15 mouse cellular contexts compared by ENCODE assay signal in the genomic region with DNA sequence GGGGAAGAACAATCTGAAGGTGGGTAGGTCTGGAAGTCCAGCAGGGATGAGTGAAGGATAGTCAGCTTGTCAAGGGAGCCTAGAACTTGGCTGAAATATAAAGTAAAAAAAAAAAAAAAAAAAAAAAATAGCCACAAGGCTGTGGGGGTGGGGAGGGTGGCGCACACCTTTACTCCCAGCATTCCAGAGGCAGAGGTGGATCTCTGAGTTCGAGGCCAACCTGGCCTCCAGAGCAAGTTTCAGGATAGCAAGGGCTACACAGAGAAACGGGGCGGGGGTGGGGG. TPM values are rescaled to one million over a fixed set of nuclear protein-coding genes. Genes with fewer than 3 reads are reported as not detected.
DNase-seq lines count a peak whose midpoint lies in the region; ATAC-seq and TF ChIP-seq lines count a peak whose summit lies in the region.
"Had no signal": no experiment of that assay in that cellular context is flagged by ENCODE, and none has a peak within 500 bp of the region (broad histone marks: within the 10 kb centered on the region; RNA-seq: fewer than 3 reads in every experiment).

No protein-coding gene starts in this region.

- TF ChIP-seq EP300 in stomach, postnatal 0 days (optimal IDR thresholded peaks at IDR 0.05) = no peak

- ATAC-seq in heart, embryonic 16.5 days (replicated peaks; ENCODE audit: extremely low read depth, insufficient read depth, low FRiP score) = no peak
- no peak for ATAC-seq in stomach, embryonic 14.5 days (ENCODE audit: insufficient number of reproducible peaks, insufficient read depth, low FRiP score, low read depth)
- ATAC-seq in stomach, postnatal 0 days (ENCODE audit: low FRiP score, low TSS enrichment) = no peak
- ATAC-seq in liver, embryonic 12.5 days = no peak
- ATAC-seq in midbrain, postnatal 0 days (ENCODE audit: low FRiP score) = no peak

- H3K4me3 ChIP-seq in heart, embryonic 16.5 days (ENCODE audit: low read length) = no peak overlapping the region
- no peak overlapping the region for H3K4me3 ChIP-seq in stomach, embryonic 14.5 days (ENCODE audit: low read depth, low read length)
- H3K4me3 ChIP-seq in stomach, postnatal 0 days (ENCODE audit: low read depth, low read length) = no peak overlapping the region
- peak overlapping the region; percentile 33; the same call in 1 of the 2 replicates for H3K4me3 ChIP-seq in liver, embryonic 12.5 days
- H3K4me3 ChIP-seq in midbrain, postnatal 0 days (ENCODE audit: low read depth, low read length) = no peak overlapping the region
- H3K4me3 ChIP-seq: embryonic facial prominence, embryonic 12.5 days had no signal

- H3K27me3 ChIP-seq in heart, embryonic 16.5 days (ENCODE audit: control insufficient read depth, insufficient read depth, low read length) = no peaks in the 10 kb centered on the region
- no peaks in the 10 kb centered on the region for H3K27me3 ChIP-seq in stomach, embryonic 14.5 days (ENCODE audit: control insufficient read depth, insufficient read depth, low read length)
- H3K27me3 ChIP-seq in stomach, postnatal 0 days (ENCODE audit: control insufficient read depth, insufficient read depth, low read length) = no peaks in the 10 kb centered on the region
- H3K27me3 ChIP-seq in liver, embryonic 12.5 days (replicated peaks) = no peaks in the 10 kb centered on the region
- H3K27me3 ChIP-seq in midbrain, postnatal 0 days (ENCODE audit: insufficient read depth, low read length) = no peaks in the 10 kb centered on the region

- no peaks in the 10 kb centered on the region for H3K9me3 ChIP-seq in heart, embryonic 16.5 days (replicated peaks; ENCODE audit: control insufficient read depth, low read length)
- H3K9me3 ChIP-seq in stomach, embryonic 14.5 days (ENCODE audit: control insufficient read depth, low read depth, low read length) = no peaks in the 10 kb centered on the region
- H3K9me3 ChIP-seq in stomach, postnatal 0 days (ENCODE audit: control insufficient read depth, low read length) = no peaks in the 10 kb centered on the region
- H3K9me3 ChIP-seq in liver, embryonic 12.5 days (replicated peaks) = no peaks in the 10 kb centered on the region
- H3K9me3 ChIP-seq in midbrain, postnatal 0 days (ENCODE audit: low read length) = no peaks in the 10 kb centered on the region
- H3K9me3 ChIP-seq: embryonic facial prominence, embryonic 12.5 days had no signal

- 100% methylated on average over 2 of the region's 4 CpGs for WGBS in heart, embryonic 16.5 days
- WGBS in stomach, embryonic 14.5 days = 63% methylated on average over 1 of the region's 4 CpGs
- 82% methylated on average over 2 of the region's 4 CpGs for WGBS in stomach, postnatal 0 days
- WGBS in liver, embryonic 12.5 days (ENCODE audit: insufficient replicate concordance) = 30% methylated on average over 2 of the region's 4 CpGs
- 80% methylated on average over 1 of the region's 4 CpGs for WGBS in midbrain, postnatal 0 days

- no peak overlapping the region; the same call in 1 of the 2 replicates for H3K9ac ChIP-seq in heart, embryonic 16.5 days (ENCODE audit: low read length)
- H3K9ac ChIP-seq in stomach, embryonic 14.5 days (replicated peaks; ENCODE audit: low read depth, low read length) = no peak overlapping the region
- H3K9ac ChIP-seq in stomach, postnatal 0 days (ENCODE audit: low read length) = no peak overlapping the region
- H3K9ac ChIP-seq in liver, embryonic 12.5 days = peak overlapping the region; percentile 69
- no peak overlapping the region for H3K9ac ChIP-seq in midbrain, postnatal 0 days (replicated peaks; ENCODE audit: low read length, poor library complexity, severe bottlenecking)

- H3K36me3 ChIP-seq in heart, embryonic 16.5 days (ENCODE audit: control insufficient read depth, insufficient read depth) = no peaks in the 10 kb centered on the region
- H3K36me3 ChIP-seq in stomach, embryonic 14.5 days (ENCODE audit: control insufficient read depth, insufficient read depth, low read length) = no peaks in the 10 kb centered on the region
- H3K36me3 ChIP-seq in stomach, postnatal 0 days (ENCODE audit: control insufficient read depth, insufficient read depth, low read length) = no peaks in the 10 kb centered on the region
- H3K36me3 ChIP-seq in liver, embryonic 12.5 days = no peaks in the 10 kb centered on the region
- H3K36me3 ChIP-seq in midbrain, postnatal 0 days (ENCODE audit: insufficient read depth, low read length) = no peaks in the 10 kb centered on the region
- H3K36me3 ChIP-seq: embryonic facial prominence, embryonic 12.5 days had no signal

- no peak for TF ChIP-seq CTCF in stomach, postnatal 0 days (IDR thresholded peaks at IDR 0.05; ENCODE audit: low read depth)
- no peak for TF ChIP-seq CTCF in midbrain, postnatal 0 days (IDR thresholded peaks at IDR 0.05)

- peaks cover 18% of the 10 kb centered on the region for H3K4me1 ChIP-seq in heart, embryonic 16.5 days (ENCODE audit: control insufficient read depth, insufficient read depth, low read length)
- peaks cover 7% of the 10 kb centered on the region; the same call in 1 of the 2 replicates for H3K4me1 ChIP-seq in stomach, embryonic 14.5 days (ENCODE audit: control insufficient read depth, insufficient read depth, low read length)
- H3K4me1 ChIP-seq in stomach, postnatal 0 days (replicated peaks; ENCODE audit: control insufficient read depth, insufficient read depth) = no peaks in the 10 kb centered on the region
- H3K4me1 ChIP-seq in liver, embryonic 12.5 days = peaks cover 80% of the 10 kb centered on the region
- no peaks in the 10 kb centered on the region; the same call in 1 of the 2 replicates for H3K4me1 ChIP-seq in midbrain, postnatal 0 days (ENCODE audit: insufficient read depth, low read length)

- H3K27ac ChIP-seq in heart, embryonic 16.5 days (ENCODE audit: low read length) = no peak overlapping the region
- no peak overlapping the region for H3K27ac ChIP-seq in stomach, embryonic 14.5 days (ENCODE audit: low read length)
- H3K27ac ChIP-seq in stomach, postnatal 0 days (replicated peaks) = no peak overlapping the region
- peak overlapping the region; percentile 95 for H3K27ac ChIP-seq in liver, embryonic 12.5 days
- H3K27ac ChIP-seq in midbrain, postnatal 0 days (ENCODE audit: low read depth, low read length) = no peak overlapping the region
- H3K27ac ChIP-seq: embryonic facial prominence, embryonic 12.5 days had no signal

- peak overlapping the region; percentile 46 for H3K4me2 ChIP-seq in heart, embryonic 16.5 days (ENCODE audit: low read depth, low read length)
- H3K4me2 ChIP-seq in stomach, embryonic 14.5 days (replicated peaks; ENCODE audit: low read depth, low read length) = peak overlapping the region; percentile 12; the same call in 1 of the 2 replicates
- H3K4me2 ChIP-seq in stomach, postnatal 0 days (replicated peaks; ENCODE audit: low read depth) = no peak overlapping the region
- peak overlapping the region; percentile 70 for H3K4me2 ChIP-seq in liver, embryonic 12.5 days
- H3K4me2 ChIP-seq in midbrain, postnatal 0 days (ENCODE audit: low read depth, low read length, poor library complexity, severe bottlenecking) = peak overlapping the region; percentile 20; the same call in 1 of the 2 replicates

- DNase-seq in heart, postnatal 4 days = no peak
- DNase-seq in stomach, postnatal 0 days (ENCODE audit: low spot score) = no peak
- no peak for DNase-seq in midbrain, postnatal 0 days (ENCODE audit: low spot score)
- no peak for DNase-seq in cerebellum, postnatal 14 days
- DNase-seq: cerebellum, adult 8-10 months had no signal

RNA-seq across cellular contexts. Expression of gene Gm10842, which starts 5.3 kb away (rescaled TPM):
- not detected in 2 replicates for polyA plus RNA-seq in heart, embryonic 16.5 days (2015; fragmentation: Nextera tagmentation; extraction: Ambion mirVana)
- not detected for total RNA-seq in heart, postnatal 4 days (2021)
- polyA plus RNA-seq in stomach, embryonic 14.5 days (2014; fragmentation: Nextera tagmentation; extraction: Ambion mirVana) = not detected in 2 replicates
- not detected in 2 replicates for polyA plus RNA-seq in stomach, postnatal 0 days (2015; fragmentation: Nextera tagmentation; extraction: Ambion mirVana)
- not detected in 2 replicates for polyA plus RNA-seq in liver, embryonic 12.5 days (2016; fragmentation: Nextera tagmentation; extraction: Ambion mirVana)
- not detected in 2 replicates for total RNA-seq in midbrain, postnatal 0 days (2014; rRNA removed)
- polyA plus RNA-seq in midbrain, postnatal 0 days (2015; fragmentation: Nextera tagmentation; extraction: Ambion mirVana) = not detected in 2 replicates
- total RNA-seq: granulocyte monocyte progenitor cell, adult 5-6 weeks; layer of hippocampus, adult 18-20 months; left cerebral cortex, postnatal 10 days had no signal
- polyA plus RNA-seq: embryonic facial prominence, embryonic 12.5 days; frontal cortex, adult 2 months; intestine, embryonic 16.5 days; lung, embryonic 16.5 days had no signal

RNA-seq across cellular contexts. Expression of gene Mettl2, which starts 25.7 kb away (rescaled TPM):
- 23.0 and 28.1 TPM in 2 replicates for polyA plus RNA-seq in heart, embryonic 16.5 days (2015; fragmentation: Nextera tagmentation; extraction: Ambion mirVana)
- total RNA-seq in heart, postnatal 4 days (2021) = 10 to 100 TPM; 16.2 TPM
- 40.4 and 45.9 TPM in 2 replicates for polyA plus RNA-seq in stomach, embryonic 14.5 days (2014; fragmentation: Nextera tagmentation; extraction: Ambion mirVana)
- 14.9 and 15.0 TPM in 2 replicates for polyA plus RNA-seq in stomach, postnatal 0 days (2015; fragmentation: Nextera tagmentation; extraction: Ambion mirVana)
- 34.3 and 35.1 TPM in 2 replicates for polyA plus RNA-seq in liver, embryonic 12.5 days (2016; fragmentation: Nextera tagmentation; extraction: Ambion mirVana)
- total RNA-seq in midbrain, postnatal 0 days (2014; rRNA removed) = 25.2 and 28.0 TPM in 2 replicates
- polyA plus RNA-seq in midbrain, postnatal 0 days (2015; fragmentation: Nextera tagmentation; extraction: Ambion mirVana) = 30.0 and 35.6 TPM in 2 replicates

RNA-seq across cellular contexts. Expression of gene Tlk2, which starts 26.6 kb away (rescaled TPM):
- 12.9 and 15.3 TPM in 2 replicates for polyA plus RNA-seq in heart, embryonic 16.5 days (2015; fragmentation: Nextera tagmentation; extraction: Ambion mirVana)
- total RNA-seq in heart, postnatal 4 days (2021) = 10 to 100 TPM; 51.2 to 52.0 TPM
- polyA plus RNA-seq in stomach, embryonic 14.5 days (2014; fragmentation: Nextera tagmentation; extraction: Ambion mirVana) = 26.9 and 28.6 TPM in 2 replicates
- 7.4 and 8.4 TPM in 2 replicates for polyA plus RNA-seq in stomach, postnatal 0 days (2015; fragmentation: Nextera tagmentation; extraction: Ambion mirVana)
- 15.9 and 16.0 TPM in 2 replicates for polyA plus RNA-seq in liver, embryonic 12.5 days (2016; fragmentation: Nextera tagmentation; extraction: Ambion mirVana)
- total RNA-seq in midbrain, postnatal 0 days (2014; rRNA removed) = 66.5 and 81.1 TPM in 2 replicates
- 12.3 and 15.3 TPM in 2 replicates for polyA plus RNA-seq in midbrain, postnatal 0 days (2015; fragmentation: Nextera tagmentation; extraction: Ambion mirVana)
